Mouse (Mus musculus) liver, embryonic 14.5 days (tissue): ENCODE measurements at regions not wholly inside any gene's neighbourhood (a gene's known extent, or its start where the extent isn't known, plus 50 kb on each side); places are given as distances from the start of the nearest gene placed in this dataset.

Experiments used
- CTCF ChIP-seq: IDR thresholded peaks from 2 replicates; pipeline ENCODE4 v1.5.1; 2016; ENCODE audit warnings: antibody characterized with exemption, low read depth, control low read depth
- EP300 ChIP-seq: IDR thresholded peaks from 2 replicates; pipeline ENCODE4 v1.6.1; 2016; ENCODE audit warnings: antibody characterized with exemption, low read depth

DNA sequence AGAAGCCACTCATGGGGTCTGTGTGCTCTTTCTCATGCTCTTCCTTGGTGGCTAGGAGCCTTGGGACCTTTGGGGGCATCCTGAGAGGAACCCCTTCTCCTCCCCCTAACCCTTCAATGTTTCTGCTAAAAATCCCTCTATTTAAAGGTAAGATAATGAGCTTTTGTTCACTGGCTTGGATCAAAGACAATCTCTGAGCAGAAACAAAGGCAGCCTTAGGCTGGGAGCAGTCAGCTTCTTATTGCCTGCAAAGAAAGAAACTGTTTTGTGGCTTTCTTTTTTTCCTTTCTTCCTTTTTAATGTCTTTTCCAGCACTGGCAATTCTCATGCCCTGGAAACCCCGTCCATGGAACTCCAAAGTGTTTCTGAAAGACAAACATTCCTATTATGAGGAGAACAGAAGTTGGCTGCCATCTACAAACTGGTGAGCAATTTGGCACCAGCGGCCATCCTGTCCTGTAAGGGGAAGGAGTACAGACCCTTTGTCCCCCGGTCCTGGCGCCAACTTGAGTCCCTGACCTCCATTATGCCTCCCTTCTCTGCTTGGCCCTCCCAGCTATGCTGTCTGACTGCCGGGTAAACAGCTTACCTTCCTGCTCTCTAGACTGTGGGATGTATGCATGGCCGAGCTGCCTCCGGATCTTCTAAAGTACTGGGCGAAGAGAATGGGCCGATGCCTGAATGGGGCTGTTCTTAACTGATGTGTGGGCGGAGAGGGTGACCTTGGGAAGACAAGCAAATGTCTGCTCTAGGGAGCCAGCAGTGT is 56.4 kb upstream of the Pabpc6 start:
- TF ChIP-seq EP300: no peak
- TF ChIP-seq CTCF: no peak
